Mouse (Mus musculus) T-helper 17 cell (primary cell): Measurements from ENCODE around the gene Lef1.

ENCODE experiments used
- in situ Hi-C, 2 experiments: fragments of 300-600 bp; cut with MboI, MseI; formaldehyde crosslinking; loops; 1 replicate in 1 of 2; 2 replicates in 1 of 2; pipeline ENCODE4 v1.15.1; 2025; ENCODE audit warnings: high pct_unique_total_duplicates in 2 of 2

Lef1 gene

GRCm38 (mm10) chr3:131110191-131111150 is at the start of gene Lef1:
Gene Lef1, plus strand, starts transcription at chr3:131110471.
- in situ Hi-C loops, result loop anchor here in 1 of 2 experiments (25.0 kb wide), 1 partner anchor 1223 kb away; the partner anchor contains the start of gene Pla2g12a

- in situ Hi-C loops, result no loop called here
Measured at GRCm38 (mm10) chr3:131065001-131065400, 45.3 kb upstream of the Lef1 start.

DNA sequence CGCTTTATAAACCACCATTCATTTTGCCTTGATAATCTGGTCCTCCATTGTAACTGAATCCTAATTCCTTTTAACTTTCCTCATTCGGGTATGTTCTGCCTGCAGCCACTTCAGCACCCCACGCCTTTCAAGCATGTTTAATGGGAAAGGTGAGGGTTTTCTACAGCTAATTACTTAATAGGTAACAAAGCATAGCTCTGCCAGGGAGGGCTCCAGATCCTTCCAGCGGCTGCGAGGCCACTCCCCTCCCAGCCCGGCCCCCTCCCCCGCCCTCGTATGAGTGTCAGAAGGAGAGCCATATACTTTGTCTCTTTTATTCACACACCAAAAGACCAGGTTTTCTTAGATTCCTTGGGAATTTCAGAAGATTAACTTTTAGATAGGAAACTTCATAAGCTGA is 44.1 kb upstream of the Lef1 start:
- in situ Hi-C loops, result no loop called here

- in situ Hi-C loops, result no loop called here
Measured at GRCm38 (mm10) chr3:131068000-131068399, 42.3 kb upstream of the Lef1 start.

DNA sequence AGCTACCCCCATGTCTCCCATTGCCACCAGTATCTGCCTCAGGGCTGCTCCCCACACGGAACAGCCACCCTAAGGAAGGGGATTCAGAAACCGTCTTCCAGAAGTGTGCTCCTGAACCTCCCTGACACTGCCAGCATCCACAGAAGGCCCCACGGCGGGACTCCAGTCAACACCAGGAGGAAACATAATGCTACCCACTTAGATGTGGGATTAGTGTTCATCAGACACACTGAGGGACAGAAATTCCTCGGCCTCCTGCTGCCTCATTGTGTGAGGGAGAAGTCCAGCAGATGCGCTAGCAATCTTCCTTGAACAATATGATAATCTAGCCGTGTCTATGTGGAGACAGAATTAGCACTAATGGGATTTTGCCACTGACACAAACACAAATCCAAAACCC is 40.1 kb upstream of the Lef1 start:
- in situ Hi-C loops, result no loop called here

- in situ Hi-C loops, result no loop called here
Measured at GRCm38 (mm10) chr3:131072661-131073060, 37.6 kb upstream of the Lef1 start.

DNA sequence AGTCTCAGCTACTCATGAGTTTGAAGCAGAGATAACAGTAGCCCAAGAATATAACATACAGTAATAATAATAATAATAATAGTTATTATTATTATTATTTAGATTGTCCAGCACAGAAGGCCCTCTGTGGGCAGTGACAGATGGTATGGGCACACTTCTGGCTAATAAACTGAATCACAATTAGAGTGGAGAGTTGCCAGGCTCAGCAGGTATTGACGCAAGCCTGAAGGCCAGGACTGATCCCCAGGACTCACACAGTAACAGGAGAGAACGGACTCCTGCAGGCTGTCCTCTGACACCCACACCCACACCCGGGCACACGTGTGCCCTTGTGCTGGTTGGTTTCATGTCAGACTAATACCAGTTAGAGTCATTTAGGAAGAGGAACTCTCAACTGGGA is 36.3 kb upstream of the Lef1 start:
- in situ Hi-C loops, result no loop called here

DNA sequence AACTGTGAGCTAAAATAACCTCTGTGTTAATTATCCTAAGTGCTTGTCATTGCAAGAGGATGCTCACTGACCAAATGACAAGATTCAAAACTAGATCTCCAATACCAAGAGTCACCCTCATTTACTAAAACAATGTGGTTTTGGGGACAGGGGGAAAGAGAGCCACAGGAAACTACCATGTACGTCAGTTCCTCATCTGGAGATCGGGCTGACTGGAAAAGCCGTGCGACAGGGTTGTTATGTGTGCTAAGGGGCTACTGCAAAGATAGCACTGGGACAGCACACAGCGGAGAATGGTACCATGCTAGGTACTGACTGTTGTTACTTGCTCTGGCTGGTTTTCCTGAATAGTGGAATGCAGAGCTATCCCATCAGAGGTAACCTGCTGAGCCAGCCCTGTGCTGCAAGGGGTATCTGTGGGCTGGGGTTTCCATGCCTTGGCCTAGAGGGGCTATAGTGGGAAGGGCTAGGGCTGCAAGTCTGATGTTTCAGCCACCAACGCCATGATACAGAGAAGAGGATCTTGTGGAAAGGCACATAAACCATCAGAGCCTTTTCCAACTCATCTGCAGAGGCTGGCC is 32.1 kb upstream of the Lef1 start:
- in situ Hi-C loops, result no loop called here

- in situ Hi-C loops, result no loop called here
Measured at GRCm38 (mm10) chr3:131078719-131079118, 31.6 kb upstream of the Lef1 start.

DNA sequence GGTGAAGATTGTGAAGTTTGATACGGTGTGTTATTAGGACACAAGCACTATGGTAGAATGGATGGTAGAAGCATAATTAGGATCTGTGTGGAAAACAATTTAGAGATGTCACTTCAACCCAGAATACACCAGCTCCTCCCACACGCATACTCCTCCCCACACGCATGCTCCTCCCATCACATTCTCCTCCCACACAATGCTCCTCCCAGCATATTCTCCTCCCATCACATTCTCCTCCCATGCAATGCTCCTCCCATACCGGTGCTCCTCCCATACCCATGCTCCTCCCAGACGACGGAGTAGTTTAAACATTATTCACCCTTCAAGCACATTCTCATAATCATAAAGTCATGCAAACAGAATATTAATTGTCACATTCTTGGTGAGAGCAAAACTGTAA is 26.5 kb upstream of the Lef1 start:
- in situ Hi-C loops, result loop anchor here in 1 of 2 experiments (10.0 kb wide), 1 partner anchor 411 kb away; the partner anchor contains the start of gene Sgms2

DNA sequence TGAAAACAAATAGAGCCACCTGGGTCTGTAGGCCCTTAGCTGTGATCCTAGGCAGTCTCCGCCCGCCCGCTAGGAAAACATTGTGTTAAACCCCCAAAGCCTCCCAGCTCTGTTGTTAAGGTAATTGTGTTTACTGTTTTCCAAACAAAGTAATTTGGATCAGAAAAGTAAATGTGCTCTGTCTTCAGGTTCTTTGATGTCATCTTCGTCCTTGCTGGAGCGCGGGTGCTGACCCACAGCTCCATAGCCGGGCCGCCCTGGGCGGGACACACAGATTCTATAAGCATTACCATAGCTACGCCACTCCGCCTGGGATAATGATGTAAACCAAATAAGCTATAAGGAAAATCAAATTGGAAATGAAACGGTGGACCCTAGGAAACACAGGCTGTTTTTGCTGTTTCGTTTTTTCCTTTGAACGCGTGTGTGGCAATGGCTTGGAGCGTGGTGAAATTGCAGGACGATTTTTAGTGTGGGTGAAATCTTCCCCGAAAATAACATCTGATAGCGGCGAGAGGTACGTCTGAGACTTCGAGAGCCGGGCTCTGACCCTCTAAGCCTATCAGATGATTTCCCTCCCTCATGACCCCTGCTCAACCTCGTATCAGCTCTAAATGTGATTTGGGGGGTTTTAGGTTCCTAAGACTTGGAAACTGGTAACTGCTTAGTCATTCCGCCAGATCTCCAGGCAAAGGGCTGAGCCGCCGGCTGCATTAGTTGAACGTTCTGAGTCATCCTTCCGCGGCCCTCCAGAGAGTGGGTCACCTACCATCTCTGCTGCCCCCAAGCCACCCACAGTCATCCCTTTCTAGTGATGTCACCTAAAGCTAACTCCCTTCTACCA is 25.3 kb upstream of the Lef1 start:
- in situ Hi-C loops, result loop anchor here (5.0 to 10.0 kb wide), 3 partner anchors 53 to 410 kb away; partner anchors contain the start of gene Sgms2 (in 1 of the 2)

- in situ Hi-C loops, result loop anchor here (5.0 to 10.0 kb wide), 3 partner anchors 54 to 409 kb away; partner anchors contain the start of gene Sgms2 (in 1 of the 2)
Measured at GRCm38 (mm10) chr3:131085978-131086377, 24.3 kb upstream of the Lef1 start.

DNA sequence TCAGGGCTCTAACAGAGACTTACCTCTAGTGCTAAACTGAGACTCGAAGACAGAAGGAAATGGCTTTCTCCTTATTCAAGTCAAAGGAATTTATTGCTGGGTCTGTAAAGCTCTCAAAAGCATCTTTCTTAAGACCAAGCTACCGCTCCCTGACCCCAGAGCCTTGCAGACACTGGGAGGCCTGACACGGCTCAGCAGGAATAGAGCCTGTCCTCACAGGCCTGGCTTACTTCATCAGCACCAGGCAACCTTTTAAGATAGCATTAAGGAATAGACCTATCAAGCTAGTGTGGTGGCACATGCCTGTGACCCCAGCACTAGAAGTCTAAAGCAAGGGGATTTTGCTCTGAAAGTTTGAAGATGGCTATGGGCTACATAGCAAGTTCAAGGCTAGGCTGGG is 20.6 kb upstream of the Lef1 start:
- in situ Hi-C loops, result loop anchor here (5.0 to 10.0 kb wide), 4 partner anchors 57 to 405 kb away; partner anchors contain the start of gene Sgms2 (in 1 of the 2)

DNA sequence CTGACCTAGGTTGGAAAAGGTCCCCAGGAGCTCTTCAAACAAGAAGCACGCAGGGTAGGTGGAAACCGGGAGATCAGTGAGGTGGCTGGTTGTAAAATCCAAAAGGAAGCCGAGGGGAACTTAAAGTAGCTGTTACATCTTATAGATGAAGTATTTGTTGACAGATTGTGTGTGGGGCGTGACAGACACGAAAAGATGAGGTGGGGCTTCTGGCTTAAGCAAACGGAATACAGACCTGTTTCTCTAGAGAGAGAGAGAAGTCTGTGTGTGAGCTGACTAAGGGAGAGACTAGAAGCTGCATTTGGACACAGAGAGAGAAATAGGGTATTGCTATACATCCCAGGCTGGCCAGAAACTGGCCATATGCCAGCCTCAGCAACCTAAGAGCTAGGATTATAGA is 18.2 kb upstream of the Lef1 start:
- in situ Hi-C loops, result loop anchor here in 1 of 2 experiments (10.0 kb wide), 1 partner anchor 273 kb away; no protein-coding TSS in a partner anchor

GRCm38 (mm10) chr3:131093736-131094135 is 16.5 kb upstream of the Lef1 start:
- in situ Hi-C loops, result loop anchor here in 1 of 2 experiments (10.0 kb wide), 1 partner anchor 271 kb away; no protein-coding TSS in a partner anchor

- in situ Hi-C loops, result loop anchor here in 1 of 2 experiments (10.0 kb wide), 1 partner anchor 269 kb away; no protein-coding TSS in a partner anchor
Measured at GRCm38 (mm10) chr3:131096105-131096504, 14.2 kb upstream of the Lef1 start.

GRCm38 (mm10) chr3:131102191-131102774 is 8.0 kb upstream of the Lef1 start:
- in situ Hi-C loops, result loop anchor here in 1 of 2 experiments (25.0 kb wide), 1 partner anchor 1215 kb away; the partner anchor contains the start of gene Pla2g12a

DNA sequence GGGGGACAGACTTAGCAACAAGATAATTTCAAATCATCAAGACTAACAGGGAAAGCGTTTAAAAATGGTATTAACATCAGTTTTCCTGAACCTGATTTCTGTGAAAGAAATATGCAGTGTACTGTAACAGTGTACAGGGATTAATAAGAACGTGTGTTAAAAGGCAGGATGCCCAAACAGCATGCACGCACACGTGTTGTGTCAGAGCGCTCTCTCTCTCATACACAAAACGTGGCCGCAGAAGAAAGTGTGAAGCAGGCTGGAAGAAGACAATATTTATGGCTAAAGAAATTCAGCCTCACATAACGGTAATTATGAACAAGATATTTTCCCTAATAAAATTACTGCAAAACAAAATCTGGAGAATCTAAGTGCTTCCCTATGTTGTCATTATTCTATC is 4.9 kb upstream of the Lef1 start:
- in situ Hi-C loops, result loop anchor here in 1 of 2 experiments (25.0 kb wide), 1 partner anchor 1218 kb away; the partner anchor contains the start of gene Pla2g12a

DNA sequence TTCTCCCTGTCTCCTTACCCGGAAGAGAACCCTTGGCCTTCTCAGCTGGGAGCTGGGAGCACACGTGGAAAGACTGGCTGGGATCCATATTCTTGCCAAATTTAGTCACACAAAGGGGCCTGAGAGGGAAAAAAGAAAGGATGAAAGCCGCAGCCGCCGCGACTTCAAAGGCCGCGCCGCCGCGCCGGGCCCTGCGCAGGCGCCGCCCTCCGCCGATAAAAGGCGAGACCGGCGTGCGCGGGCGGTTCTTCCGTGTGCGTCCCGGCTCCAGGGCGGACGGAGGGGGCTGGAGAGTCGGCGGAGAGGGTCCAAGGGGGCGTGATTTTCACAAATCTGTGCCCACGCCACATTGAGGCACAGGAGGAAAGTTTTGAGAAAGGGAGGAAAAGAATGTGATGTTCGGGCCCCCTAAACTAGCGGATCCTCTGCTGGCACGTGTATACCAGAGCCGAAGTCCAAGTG is 4.3 kb upstream of the Lef1 start:
- in situ Hi-C loops, result loop anchor here in 1 of 2 experiments (25.0 kb wide), 1 partner anchor 1219 kb away; the partner anchor contains the start of gene Pla2g12a
